Mouse (Mus musculus) kidney, adult 11 months (tissue): ENCODE measurements around the gene Alox15.

Source experiments
- DNase-seq: peaks from one replicate; pipeline ENCODE4 v3.0.0; 2022

Gene Alox15

DNA sequence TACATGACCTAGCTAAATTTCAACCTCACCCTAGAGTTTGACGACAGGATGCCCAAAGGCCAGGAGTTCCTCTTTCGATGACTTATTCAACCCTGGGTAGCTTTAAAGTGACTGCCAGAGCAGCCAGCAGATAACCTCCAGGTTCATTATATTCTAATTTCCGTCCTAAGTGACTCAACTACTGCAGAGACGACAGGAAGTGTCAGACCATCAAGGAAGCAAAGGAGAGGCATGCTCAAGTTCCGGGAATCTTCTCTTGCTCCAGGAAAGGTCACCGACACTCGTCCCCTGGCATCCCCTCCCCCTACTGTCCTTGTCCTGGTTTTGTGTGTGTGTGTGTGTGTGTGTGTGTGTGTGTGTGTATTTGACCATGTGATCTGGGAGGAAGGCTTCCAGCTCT lies 45.7 kb downstream of the Alox15 start:
- DNase-seq = peak; percentile 39

DNA sequence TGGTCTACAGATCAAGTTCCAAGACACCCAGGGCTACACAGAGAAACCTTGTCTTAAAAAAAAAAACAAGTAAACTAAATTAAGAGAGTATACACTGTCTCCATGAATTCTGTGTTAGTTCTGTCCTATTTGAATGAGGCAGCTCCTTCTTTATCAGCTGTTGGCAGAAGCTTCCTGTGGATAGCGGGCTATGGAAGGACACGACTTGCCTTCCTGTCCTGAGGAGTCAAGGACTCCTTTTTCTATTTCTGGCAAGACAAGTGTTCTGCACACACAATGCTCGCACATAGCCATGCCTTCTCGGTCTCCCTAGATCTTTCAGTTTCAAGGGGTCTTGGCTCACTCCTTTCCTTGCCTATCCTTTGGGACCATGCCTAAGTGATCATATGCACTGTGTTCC lies 49.5 kb downstream of the Alox15 start:
- DNase-seq = no peak

DNA sequence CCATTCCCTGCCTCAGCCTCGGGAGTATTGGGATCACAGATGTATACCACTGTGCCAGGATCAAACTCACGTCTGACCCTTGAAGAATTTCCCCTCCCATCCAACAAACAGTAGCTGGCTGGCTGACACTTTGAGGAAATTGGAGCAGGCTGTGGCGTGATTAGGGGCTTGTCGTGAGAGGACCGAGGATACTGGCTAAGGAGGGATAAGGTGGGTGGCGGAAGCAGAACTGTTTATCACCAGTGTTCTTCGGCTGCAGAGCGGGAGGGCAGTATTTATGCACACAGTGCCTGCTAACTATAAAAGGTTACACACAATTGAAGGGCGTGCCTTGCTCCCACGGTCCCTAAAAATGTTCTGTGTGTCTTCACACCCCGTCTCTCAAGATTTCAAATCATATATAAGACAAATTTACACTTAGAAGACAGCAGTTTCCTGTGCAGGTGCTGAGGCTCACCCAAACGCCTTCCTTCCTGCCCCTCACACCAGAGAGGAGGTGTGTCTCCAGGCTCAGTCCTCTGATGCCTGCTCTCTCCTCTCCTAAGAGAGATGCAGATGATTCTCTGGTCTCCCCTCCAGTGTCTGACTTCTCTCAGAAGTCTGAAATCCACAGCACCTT lies 53.9 kb downstream of the Alox15 start:
- no peak for DNase-seq

DNA sequence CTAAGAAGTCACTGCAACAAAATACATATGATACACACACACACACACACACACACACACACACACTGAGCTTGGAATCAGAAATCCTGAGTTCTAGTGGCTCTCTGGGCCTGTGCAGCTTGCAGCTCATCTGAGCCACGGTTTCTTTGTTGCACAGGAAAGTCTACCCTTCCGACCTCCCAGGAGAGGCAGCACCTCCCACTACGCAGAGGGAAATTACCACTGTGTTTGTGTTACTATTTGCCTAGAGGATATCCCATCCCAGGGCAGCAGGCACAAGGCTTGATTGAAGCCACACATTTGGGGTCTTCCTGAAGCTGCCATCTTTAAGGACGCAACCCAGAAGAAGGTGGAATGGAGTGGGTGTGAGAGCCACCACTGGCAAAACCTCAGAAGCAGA lies 54.4 kb downstream of the Alox15 start:
- no peak for DNase-seq
